Mouse (Mus musculus): Measurements from ENCODE around the gene Lipa. TPM values are rescaled to one million over a fixed set of nuclear protein-coding genes. Genes with fewer than 3 reads are reported as not detected.

Gene Lipa
- polyA plus RNA-seq, 1 experiment from 2014 or later = 16.8 TPM

DNA sequence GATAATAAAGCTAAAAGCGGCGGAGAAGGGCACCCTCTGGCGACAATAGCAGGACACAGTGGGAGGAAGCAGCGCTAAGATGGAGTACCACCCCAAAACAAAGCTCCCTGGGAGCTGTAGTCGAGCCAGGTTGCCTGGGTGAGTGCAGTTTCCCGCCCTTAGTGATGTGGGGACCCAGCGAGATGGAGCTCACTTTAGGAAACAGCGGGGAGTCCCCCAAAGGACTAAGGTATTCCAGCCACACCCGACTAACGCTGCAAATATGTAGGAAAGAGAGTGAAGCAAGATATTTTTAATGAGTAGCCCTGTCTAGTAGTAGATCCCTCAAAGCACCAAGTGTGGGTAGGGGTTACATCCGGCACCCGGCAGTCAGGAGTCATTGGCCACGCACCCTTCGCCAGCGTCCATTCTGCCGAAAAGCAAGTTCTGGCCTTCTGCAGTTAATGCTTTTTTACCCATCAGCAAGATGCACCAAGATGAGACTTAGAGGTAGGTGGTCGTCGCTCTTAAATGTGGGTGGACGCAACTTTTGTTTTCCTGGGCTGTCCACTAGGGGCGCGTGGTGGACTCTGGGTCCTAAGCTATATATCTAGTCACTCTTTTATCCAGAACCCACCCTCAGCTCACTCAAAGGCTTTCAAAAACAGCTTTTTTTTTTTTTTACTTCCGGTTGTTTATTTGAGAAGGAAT lies 23.4 kb upstream of the Lipa start, which contains the start of gene Ifit2:
Gene Ifit2 (plus strand): TSS at position 161 of the 690 bp plus-strand sequence.
- H3K9ac ChIP-seq = peak within 1 kb of the TSS; percentile 52
- ATAC-seq (ENCODE audit: low FRiP score) = peak; percentile 95
- H3K9me3 ChIP-seq = no peaks in the 10 kb centered on the region
- H3K27me3 ChIP-seq = no peaks in the 10 kb centered on the region
- peak within 1 kb of the TSS; percentile 62 for H3K4me2 ChIP-seq
- 1% methylated on average over 22 of the region's 22 CpGs for WGBS
- no peaks in the 10 kb centered on the region for H3K4me1 ChIP-seq
- 0 out of 2 replicates have a peak within 1 kb of the TSS, but pooled peaks have one; percentile 19 for H3K27ac ChIP-seq
- peak within 1 kb of the TSS; percentile 47 for H3K4me3 ChIP-seq (replicated peaks)
- no peaks in the 10 kb centered on the region for H3K36me3 ChIP-seq (replicated peaks)

DNA sequence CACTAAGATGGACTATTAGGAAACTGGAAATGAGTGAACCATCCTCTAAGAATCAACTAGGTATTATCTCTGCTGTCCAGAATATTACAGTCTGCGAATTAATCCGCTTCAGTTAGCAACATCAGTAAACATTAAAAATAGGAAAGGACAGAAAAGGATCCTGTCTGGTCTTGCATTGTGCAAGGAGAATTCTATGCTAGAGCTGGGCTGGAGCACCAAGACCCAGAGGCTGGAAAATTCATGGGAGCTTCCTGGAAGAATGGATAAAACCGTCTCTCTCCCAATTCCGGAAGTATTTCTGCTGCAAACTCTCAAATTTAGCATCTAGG lies 22.9 kb upstream of the Lipa start:
- peak overlapping the region; percentile 52 for H3K9ac ChIP-seq
- 37% methylated on average over 4 of the region's 4 CpGs for WGBS
- H3K4me1 ChIP-seq = no peaks in the 10 kb centered on the region
- no peak overlapping the region for H3K27ac ChIP-seq
- no peaks in the 10 kb centered on the region for H3K9me3 ChIP-seq
- no peaks in the 10 kb centered on the region for H3K27me3 ChIP-seq
- peak overlapping the region; percentile 47 for H3K4me3 ChIP-seq (replicated peaks)
- ATAC-seq (ENCODE audit: low FRiP score) = peak; percentile 45; the same call in 1 of the 2 replicates
- no peaks in the 10 kb centered on the region for H3K36me3 ChIP-seq (replicated peaks)
- H3K4me2 ChIP-seq = peak overlapping the region; percentile 62

DNA sequence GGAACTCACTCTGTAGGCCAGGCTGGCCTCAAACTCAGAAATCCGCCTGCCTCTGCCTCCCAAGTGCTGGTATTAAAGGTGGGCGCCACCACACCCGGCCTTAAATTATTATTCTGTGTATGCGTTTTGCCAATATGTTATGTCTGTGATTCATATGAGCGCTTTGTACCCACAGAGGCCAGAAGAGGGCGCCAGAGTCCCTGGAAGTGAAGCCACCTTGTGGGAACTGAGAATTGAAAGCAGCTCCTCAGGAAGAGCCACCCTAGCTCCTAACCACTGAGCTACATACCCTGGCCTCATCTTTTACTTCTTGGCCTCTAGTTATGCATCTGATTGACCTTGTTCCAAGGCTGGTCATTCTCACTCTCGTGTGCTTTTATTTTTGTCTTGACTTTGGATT lies 20.7 kb upstream of the Lipa start:
- Histone ChIP-seq H3K9ac (no peak overlapping the region), H3K36me3 (replicated peaks) (no peaks in the 10 kb centered on the region), H3K9me3 (no peaks in the 10 kb centered on the region), H3K4me1 (no peaks in the 10 kb centered on the region), H3K4me2 (no peak overlapping the region), H3K27me3 (no peaks in the 10 kb centered on the region), H3K4me3 (replicated peaks) (no peak overlapping the region), H3K27ac (no peak overlapping the region)
- 27% methylated on average over 7 of the region's 7 CpGs for WGBS
- no peak for ATAC-seq (ENCODE audit: low FRiP score)

DNA sequence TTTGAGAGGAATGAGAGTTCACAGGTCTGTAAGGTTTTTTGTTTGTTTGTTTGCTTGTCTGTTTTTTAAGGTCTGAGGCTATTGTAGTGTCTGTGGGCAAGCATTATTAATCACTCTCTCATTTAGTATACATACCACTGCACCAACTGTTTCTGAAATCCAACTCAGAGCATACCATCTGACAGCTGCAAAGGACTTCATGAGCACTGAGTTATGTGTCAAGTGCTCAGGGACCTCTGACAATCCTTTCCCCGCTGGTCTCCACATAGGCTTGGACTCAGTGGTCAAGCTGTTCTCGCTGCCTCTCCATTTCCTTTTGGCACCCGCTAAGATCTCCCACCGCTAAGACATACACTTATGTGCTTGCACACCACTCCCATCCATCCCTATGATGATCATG lies 18.9 kb upstream of the Lipa start:
- H3K9me3 ChIP-seq = no peaks in the 10 kb centered on the region
- no peaks in the 10 kb centered on the region for H3K27me3 ChIP-seq
- no peaks in the 10 kb centered on the region for H3K36me3 ChIP-seq (replicated peaks)
- H3K4me2 ChIP-seq = no peak overlapping the region
- 89% methylated on average over 4 of the region's 4 CpGs for WGBS
- no peak overlapping the region for H3K9ac ChIP-seq
- H3K27ac ChIP-seq = no peak overlapping the region
- H3K4me1 ChIP-seq = no peaks in the 10 kb centered on the region
- no peak overlapping the region for H3K4me3 ChIP-seq (replicated peaks)
- ATAC-seq (ENCODE audit: low FRiP score) = no peak

DNA sequence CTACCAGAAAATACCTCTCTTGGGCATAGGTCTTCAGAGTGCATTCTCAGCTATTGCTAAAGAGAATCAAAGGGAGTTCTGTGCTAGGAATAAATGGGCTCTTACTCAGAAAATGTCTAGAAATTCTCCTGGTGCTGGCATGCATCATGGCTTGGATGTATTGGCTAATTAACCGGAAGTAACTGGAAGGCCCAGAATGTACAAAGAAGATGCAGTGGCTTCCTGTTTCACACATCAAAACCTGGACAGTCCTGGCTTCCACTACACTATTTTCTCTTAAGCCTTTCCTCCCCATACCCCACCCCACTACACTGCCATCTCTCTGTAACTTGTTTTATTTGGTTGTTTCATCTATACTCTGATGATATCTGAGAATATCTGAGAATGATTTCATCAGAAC lies 12.1 kb upstream of the Lipa start:
- H3K4me3 ChIP-seq (replicated peaks) = no peak overlapping the region
- H3K9ac ChIP-seq = no peak overlapping the region
- no peak overlapping the region for H3K27ac ChIP-seq
- H3K9me3 ChIP-seq = no peaks in the 10 kb centered on the region
- no peaks in the 10 kb centered on the region for H3K27me3 ChIP-seq
- H3K4me2 ChIP-seq = no peak overlapping the region
- 91% methylated on average over 1 of the region's 1 CpGs for WGBS
- ATAC-seq (ENCODE audit: low FRiP score) = no peak
- no peaks in the 10 kb centered on the region for H3K36me3 ChIP-seq (replicated peaks)
- no peaks in the 10 kb centered on the region for H3K4me1 ChIP-seq

DNA sequence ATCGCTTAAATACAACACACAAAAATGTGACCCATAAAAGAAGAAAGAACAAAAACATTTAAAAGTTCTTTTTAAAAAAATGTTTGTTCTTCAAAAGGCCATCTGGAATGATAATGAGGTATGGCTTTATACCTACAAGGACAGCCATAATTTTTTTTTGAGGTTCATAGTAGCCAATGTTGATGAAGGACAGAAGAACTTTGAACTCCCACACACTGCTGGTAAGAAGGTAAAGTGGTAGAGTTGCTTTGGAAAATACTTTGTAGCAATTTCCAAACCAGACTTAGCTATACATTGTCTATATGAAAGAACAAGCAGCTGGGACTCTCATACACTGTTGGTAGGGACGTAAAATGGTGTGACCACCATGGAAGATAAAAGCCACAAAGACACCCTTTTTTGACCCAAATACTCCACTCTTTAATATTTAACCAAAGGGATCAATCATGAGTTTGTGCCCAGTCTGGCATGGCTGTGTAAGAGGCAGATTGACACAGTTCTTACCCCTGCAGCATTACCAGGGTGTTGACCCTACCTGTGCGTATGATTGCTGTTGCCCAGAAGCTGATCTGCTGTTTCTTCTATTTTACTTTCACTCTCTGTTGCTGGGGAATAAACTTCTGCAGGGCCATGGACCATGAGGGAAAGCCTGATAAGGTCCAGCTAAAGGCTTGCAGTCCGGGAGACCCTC lies 4.9 kb upstream of the Lipa start:
- H3K27me3 ChIP-seq = no peaks in the 10 kb centered on the region
- ATAC-seq (ENCODE audit: low FRiP score) = no peak
- no peak overlapping the region for H3K27ac ChIP-seq
- 93% methylated on average over 4 of the region's 4 CpGs for WGBS
- no peaks in the 10 kb centered on the region for H3K36me3 ChIP-seq (replicated peaks)
- no peak overlapping the region for H3K9ac ChIP-seq
- no peak overlapping the region for H3K4me2 ChIP-seq
- no peaks in the 10 kb centered on the region for H3K9me3 ChIP-seq
- H3K4me3 ChIP-seq (replicated peaks) = no peak overlapping the region
- H3K4me1 ChIP-seq = no peaks in the 10 kb centered on the region

DNA sequence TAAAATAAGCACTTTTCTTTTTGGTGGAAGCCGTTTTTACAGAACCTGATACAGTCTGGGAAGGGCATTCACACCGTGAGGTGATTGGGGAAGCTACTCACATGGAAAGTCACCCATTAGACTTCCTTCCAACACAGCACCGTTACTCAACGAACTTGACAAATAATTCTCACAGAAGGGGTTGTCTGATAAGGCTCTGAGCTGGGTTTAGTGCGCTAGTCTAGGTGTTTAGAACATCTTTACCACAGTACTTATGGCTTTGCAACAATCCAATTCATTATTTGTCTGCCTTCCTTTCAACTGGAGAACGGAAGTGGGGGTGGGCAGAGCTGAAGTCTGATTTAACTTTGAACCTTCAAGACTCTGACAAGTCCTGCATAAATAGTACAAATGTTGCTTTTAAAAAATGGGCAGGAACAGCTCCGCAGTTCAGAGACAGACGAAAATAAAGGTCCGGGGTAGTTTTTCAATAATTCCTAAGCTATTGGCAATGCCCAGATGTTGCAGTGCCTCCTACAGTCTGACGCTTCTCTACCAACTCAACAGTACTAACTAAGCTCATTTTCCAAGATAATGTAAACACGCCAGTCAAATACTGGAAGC lies 852 bp downstream of the Lipa start:
- Histone ChIP-seq H3K27me3 (no peaks in the 10 kb centered on the region), H3K36me3 (replicated peaks) (no peaks in the 10 kb centered on the region), H3K9ac (peak overlapping the region; percentile 57), H3K4me3 (replicated peaks) (peak overlapping the region; percentile 55), H3K4me2 (peak overlapping the region; percentile 74), H3K27ac (no peak overlapping the region), H3K9me3 (no peaks in the 10 kb centered on the region), H3K4me1 (peaks cover 10% of the 10 kb centered on the region)
- no peak; the same call in 1 of the 2 replicates for ATAC-seq (ENCODE audit: low FRiP score)
- WGBS = 42% methylated on average over 11 of the region's 11 CpGs

DNA sequence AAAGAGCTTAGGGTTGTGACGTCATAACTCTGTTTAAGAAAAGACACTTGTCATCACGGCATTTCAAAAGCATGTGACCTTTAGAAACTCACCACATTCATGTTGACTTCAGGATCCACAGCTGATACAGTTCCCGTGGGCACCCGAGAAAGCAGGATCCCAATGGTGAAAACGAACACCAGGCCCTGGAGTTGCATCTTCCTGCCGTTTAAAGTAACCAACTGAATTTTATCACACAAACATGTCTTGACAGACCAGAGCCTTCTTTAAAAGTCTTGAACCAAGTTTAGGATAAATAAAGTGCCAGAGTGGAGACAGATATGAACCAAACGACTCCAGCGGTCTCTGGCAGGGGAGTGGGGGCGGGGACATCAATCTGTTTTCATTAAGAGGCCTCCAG lies 2.6 kb downstream of the Lipa start:
- no peak for ATAC-seq (ENCODE audit: low FRiP score)
- no peaks in the 10 kb centered on the region for H3K27me3 ChIP-seq
- H3K4me1 ChIP-seq = peaks cover 10% of the 10 kb centered on the region
- no peaks in the 10 kb centered on the region for H3K9me3 ChIP-seq
- no peak overlapping the region for H3K4me2 ChIP-seq
- H3K36me3 ChIP-seq (replicated peaks) = no peaks in the 10 kb centered on the region
- 82% methylated on average over 9 of the region's 9 CpGs for WGBS
- H3K9ac ChIP-seq = no peak overlapping the region
- H3K27ac ChIP-seq = no peak overlapping the region
- H3K4me3 ChIP-seq (replicated peaks) = no peak overlapping the region

DNA sequence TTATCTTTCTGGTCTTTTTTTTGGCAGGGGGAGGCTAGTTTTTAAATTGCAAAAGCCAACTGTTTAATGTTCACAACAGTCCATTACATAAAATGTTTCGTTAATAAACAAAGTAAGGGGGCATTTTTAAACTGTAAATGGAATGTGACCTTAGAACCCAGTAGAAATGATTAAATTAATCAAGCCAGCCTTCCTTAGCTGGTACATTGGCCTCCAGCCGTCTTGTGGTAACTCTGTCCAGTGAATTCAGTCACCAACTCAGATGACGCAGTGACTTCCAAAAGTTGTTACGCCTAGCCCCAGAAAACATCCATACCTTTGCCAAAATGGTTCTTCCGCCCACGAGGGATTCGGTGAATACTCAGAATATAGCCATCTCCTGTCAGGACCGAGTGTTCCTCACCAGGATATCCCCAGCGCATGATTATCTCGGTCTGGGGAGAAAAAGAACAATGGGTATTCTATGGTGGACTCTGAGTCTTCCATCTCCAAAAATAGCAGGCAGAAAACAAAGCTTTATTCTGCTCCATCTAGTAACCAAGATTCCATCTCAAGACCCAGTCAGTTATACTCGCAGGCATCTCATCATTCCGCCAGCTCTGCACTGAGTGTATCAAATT lies 4.1 kb downstream of the Lipa start:
- Histone ChIP-seq H3K9ac (no peak overlapping the region), H3K27me3 (no peaks in the 10 kb centered on the region), H3K36me3 (replicated peaks) (peaks cover 2% of the 10 kb centered on the region; the same call in 1 of the 2 replicates), H3K4me2 (no peak overlapping the region), H3K4me3 (replicated peaks) (no peak overlapping the region), H3K9me3 (no peaks in the 10 kb centered on the region), H3K4me1 (peaks cover 10% of the 10 kb centered on the region), H3K27ac (no peak overlapping the region)
- whole genome bisulfite sequencing = 85% methylated on average over 12 of the region's 12 CpGs
- ATAC-seq (ENCODE audit: low FRiP score) = no peak

DNA sequence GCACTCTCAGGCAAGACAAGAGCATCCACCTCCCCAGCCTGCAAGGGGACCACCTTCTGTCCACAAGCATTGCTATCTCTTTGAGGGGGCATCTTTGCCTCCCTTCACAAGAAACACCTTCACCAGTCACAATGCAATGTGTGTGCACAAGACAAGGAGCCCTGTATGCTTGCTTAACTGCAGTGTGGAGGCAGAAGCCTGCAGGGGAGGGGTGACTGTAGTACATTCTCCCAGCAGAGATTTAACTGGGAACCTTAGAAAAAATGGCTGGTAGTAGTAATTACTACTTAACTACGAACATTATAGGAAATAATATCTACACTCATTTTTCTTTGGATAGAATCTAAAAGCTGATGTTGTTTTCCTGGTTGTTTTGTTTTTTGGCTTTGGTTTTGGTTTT lies 5.3 kb downstream of the Lipa start:
- H3K9me3 ChIP-seq = no peaks in the 10 kb centered on the region
- peaks cover 2% of the 10 kb centered on the region; the same call in 1 of the 2 replicates for H3K36me3 ChIP-seq (replicated peaks)
- peaks cover 10% of the 10 kb centered on the region for H3K4me1 ChIP-seq
- no peak overlapping the region for H3K9ac ChIP-seq
- no peak for ATAC-seq (ENCODE audit: low FRiP score)
- H3K27ac ChIP-seq = no peak overlapping the region
- WGBS = 92% methylated on average over 1 of the region's 1 CpGs
- no peak overlapping the region for H3K4me3 ChIP-seq (replicated peaks)
- H3K4me2 ChIP-seq = no peak overlapping the region
- no peaks in the 10 kb centered on the region for H3K27me3 ChIP-seq

DNA sequence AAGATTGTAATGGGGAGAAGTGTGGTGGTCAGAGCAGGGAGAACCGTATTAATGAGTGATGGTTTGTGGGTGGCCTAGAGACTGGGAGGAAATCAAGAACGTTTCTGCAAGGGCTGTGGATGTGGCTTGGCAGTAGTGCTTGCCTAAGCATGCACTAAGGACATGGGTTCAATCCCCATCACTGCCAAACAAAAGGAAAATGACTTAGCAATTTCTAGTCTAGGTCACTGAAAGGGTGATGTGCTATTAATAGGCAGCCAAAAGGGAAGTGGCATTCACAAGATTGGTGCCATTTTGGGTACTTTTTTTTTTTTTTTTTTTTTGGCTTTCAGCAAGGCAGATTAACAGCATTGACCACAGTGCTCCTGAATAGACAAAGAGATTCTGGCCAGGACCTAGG lies 5.9 kb downstream of the Lipa start:
- H3K27me3 ChIP-seq = no peaks in the 10 kb centered on the region
- no peak for ATAC-seq (ENCODE audit: low FRiP score)
- H3K4me2 ChIP-seq = no peak overlapping the region
- H3K27ac ChIP-seq = no peak overlapping the region
- H3K36me3 ChIP-seq (replicated peaks) = peaks cover 2% of the 10 kb centered on the region; the same call in 1 of the 2 replicates
- no peaks in the 10 kb centered on the region for H3K9me3 ChIP-seq
- H3K4me3 ChIP-seq (replicated peaks) = no peak overlapping the region
- H3K9ac ChIP-seq = no peak overlapping the region
- H3K4me1 ChIP-seq = peaks cover 4% of the 10 kb centered on the region
- WGBS = 83% methylated on average over 2 of the region's 2 CpGs

DNA sequence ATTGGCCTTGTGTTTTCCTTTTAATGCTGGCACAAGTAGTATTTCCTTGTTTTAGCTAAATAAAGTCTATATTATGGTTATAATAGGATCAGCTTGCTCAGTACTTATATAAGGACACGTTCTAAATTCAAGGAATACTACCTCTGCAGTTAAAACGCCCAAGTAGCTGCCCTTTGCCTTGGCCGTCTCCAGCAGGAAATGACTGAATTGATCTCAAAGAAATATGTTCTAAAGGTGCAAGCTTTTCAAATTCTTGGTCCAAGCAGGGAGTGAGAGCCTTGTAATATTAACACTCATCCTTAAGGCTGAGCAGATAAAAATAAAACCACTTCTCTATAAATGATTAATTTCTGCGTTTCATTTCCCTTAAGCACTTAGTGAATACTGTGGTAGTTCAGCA lies 7.2 kb downstream of the Lipa start:
- Histone ChIP-seq H3K4me1 (no peaks in the 10 kb centered on the region), H3K36me3 (replicated peaks) (peaks cover 2% of the 10 kb centered on the region; the same call in 1 of the 2 replicates), H3K9ac (no peak overlapping the region), H3K9me3 (no peaks in the 10 kb centered on the region), H3K27me3 (no peaks in the 10 kb centered on the region), H3K4me3 (replicated peaks) (no peak overlapping the region), H3K27ac (no peak overlapping the region), H3K4me2 (no peak overlapping the region)
- ATAC-seq (ENCODE audit: low FRiP score) = no peak
- 90% methylated on average over 4 of the region's 4 CpGs for WGBS

Measured in forebrain, embryonic 12.5 days (tissue).